Mouse (Mus musculus): Measurements from ENCODE around the gene Atxn7l1. TPM values are rescaled to one million over a fixed set of nuclear protein-coding genes. Genes with fewer than 3 reads are reported as not detected.
A peak's percentile ranks its signal among the peaks of the same experiment; 100 is the strongest.

Atxn7l1 gene
- polyA plus RNA-seq, 1 experiment: 23.7 TPM

- Histone ChIP-seq H3K4me3 (ENCODE audit: insufficient read depth, low read depth, low read length) (no peak overlapping the region), H3K27ac (ENCODE audit: insufficient read depth, low read depth, low read length) (no peak overlapping the region), H3K27me3 (replicated peaks; ENCODE audit: control insufficient read depth, insufficient read depth, low read length) (no peaks in the 10 kb centered on the region), H3K36me3 (ENCODE audit: control insufficient read depth, insufficient read depth, low read length) (peaks cover 2% of the 10 kb centered on the region; the same call in 1 of the 2 replicates), H3K4me1 (ENCODE audit: control insufficient read depth, insufficient read depth, low read length) (no peaks in the 10 kb centered on the region)
- TF ChIP-seq CTCF (conservative IDR thresholded peaks at IDR 0.05; ENCODE audit: insufficient read depth, insufficient read length, low read depth, low read length) (no peak), POLR2A (IDR thresholded peaks at IDR 0.05; ENCODE audit: low read depth, low read length) (no peak)
- DNase-seq: no peak
- 90% methylated on average over 8 of the region's 8 CpGs for WGBS
These were observed 217.6 kb downstream of the Atxn7l1 start for GRCm38 (mm10) chr12:33365133-33365532.

GRCm38 (mm10) chr12:33369555-33369954 is 222.1 kb downstream of the Atxn7l1 start:
- no peaks in the 10 kb centered on the region for H3K4me1 ChIP-seq (ENCODE audit: control insufficient read depth, insufficient read depth, low read length)
- no peak overlapping the region for H3K4me3 ChIP-seq (ENCODE audit: insufficient read depth, low read depth, low read length)
- WGBS: 67% methylated on average over 3 of the region's 3 CpGs
- no peak overlapping the region for H3K27ac ChIP-seq (ENCODE audit: insufficient read depth, low read depth, low read length)
- no peaks in the 10 kb centered on the region for H3K27me3 ChIP-seq (replicated peaks; ENCODE audit: control insufficient read depth, insufficient read depth, low read length)
- DNase-seq: peak; percentile 12
- no peak for TF ChIP-seq CTCF (conservative IDR thresholded peaks at IDR 0.05; ENCODE audit: insufficient read depth, insufficient read length, low read depth, low read length)
- no peak for TF ChIP-seq POLR2A (IDR thresholded peaks at IDR 0.05; ENCODE audit: low read depth, low read length)
- H3K36me3 ChIP-seq (ENCODE audit: control insufficient read depth, insufficient read depth, low read length): peaks cover 2% of the 10 kb centered on the region; the same call in 1 of the 2 replicates

GRCm38 (mm10) chr12:33379624-33380445 is 232.3 kb downstream of the Atxn7l1 start:
- DNase-seq: peak; percentile 79
- Histone ChIP-seq H3K4me1 (ENCODE audit: control insufficient read depth, insufficient read depth, low read length) (no peaks in the 10 kb centered on the region), H3K27me3 (replicated peaks; ENCODE audit: control insufficient read depth, insufficient read depth, low read length) (no peaks in the 10 kb centered on the region), H3K4me3 (ENCODE audit: insufficient read depth, low read depth, low read length) (peak overlapping the region; percentile 21; the same call in 1 of the 2 replicates), H3K36me3 (ENCODE audit: control insufficient read depth, insufficient read depth, low read length) (no peaks in the 10 kb centered on the region), H3K27ac (ENCODE audit: insufficient read depth, low read depth, low read length) (no peak overlapping the region)
- TF ChIP-seq CTCF (conservative IDR thresholded peaks at IDR 0.05; ENCODE audit: insufficient read depth, insufficient read length, low read depth, low read length) (peak; percentile 76), POLR2A (IDR thresholded peaks at IDR 0.05; ENCODE audit: low read depth, low read length) (no peak)
- WGBS: 19% methylated on average over 22 of the region's 22 CpGs

GRCm38 (mm10) chr12:33388842-33389241 is 241.3 kb downstream of the Atxn7l1 start:
- Histone ChIP-seq H3K4me1 (ENCODE audit: control insufficient read depth, insufficient read depth, low read length) (no peaks in the 10 kb centered on the region), H3K27ac (ENCODE audit: insufficient read depth, low read depth, low read length) (no peak overlapping the region), H3K27me3 (replicated peaks; ENCODE audit: control insufficient read depth, insufficient read depth, low read length) (no peaks in the 10 kb centered on the region), H3K36me3 (ENCODE audit: control insufficient read depth, insufficient read depth, low read length) (no peaks in the 10 kb centered on the region), H3K4me3 (ENCODE audit: insufficient read depth, low read depth, low read length) (no peak overlapping the region)
- WGBS: 7% methylated on average over 5 of the region's 5 CpGs
- DNase-seq: peak; percentile 76
- no peak for TF ChIP-seq POLR2A (IDR thresholded peaks at IDR 0.05; ENCODE audit: low read depth, low read length)
- peak; percentile 89 for TF ChIP-seq CTCF (conservative IDR thresholded peaks at IDR 0.05; ENCODE audit: insufficient read depth, insufficient read length, low read depth, low read length)

GRCm38 (mm10) chr12:33390844-33391560 is 243.5 kb downstream of the Atxn7l1 start:
- no peaks in the 10 kb centered on the region for H3K27me3 ChIP-seq (replicated peaks; ENCODE audit: control insufficient read depth, insufficient read depth, low read length)
- H3K36me3 ChIP-seq (ENCODE audit: control insufficient read depth, insufficient read depth, low read length): no peaks in the 10 kb centered on the region
- 25% methylated on average over 2 of the region's 2 CpGs for WGBS
- TF ChIP-seq CTCF (conservative IDR thresholded peaks at IDR 0.05; ENCODE audit: insufficient read depth, insufficient read length, low read depth, low read length): no peak
- TF ChIP-seq POLR2A (IDR thresholded peaks at IDR 0.05; ENCODE audit: low read depth, low read length): no peak
- no peaks in the 10 kb centered on the region for H3K4me1 ChIP-seq (ENCODE audit: control insufficient read depth, insufficient read depth, low read length)
- no peak overlapping the region for H3K4me3 ChIP-seq (ENCODE audit: insufficient read depth, low read depth, low read length)
- no peak overlapping the region for H3K27ac ChIP-seq (ENCODE audit: insufficient read depth, low read depth, low read length)
- DNase-seq: no peak

- Histone ChIP-seq H3K27ac (ENCODE audit: insufficient read depth, low read depth, low read length) (no peak within 1 kb of the TSS), H3K4me1 (ENCODE audit: control insufficient read depth, insufficient read depth, low read length) (no peaks in the 10 kb centered on the region), H3K36me3 (ENCODE audit: control insufficient read depth, insufficient read depth, low read length) (no peaks in the 10 kb centered on the region), H3K27me3 (replicated peaks; ENCODE audit: control insufficient read depth, insufficient read depth, low read length) (no peaks in the 10 kb centered on the region), H3K4me3 (ENCODE audit: insufficient read depth, low read depth, low read length) (0 out of 2 replicates have a peak within 1 kb of the TSS, but pooled peaks have one; percentile 18)
- TF ChIP-seq CTCF (conservative IDR thresholded peaks at IDR 0.05; ENCODE audit: insufficient read depth, insufficient read length, low read depth, low read length): no peak
- TF ChIP-seq POLR2A (IDR thresholded peaks at IDR 0.05; ENCODE audit: low read depth, low read length): no peak
- peak; percentile 26 for DNase-seq
- WGBS: 10% methylated on average over 24 of the region's 24 CpGs
These were observed 247.5 kb downstream of the Atxn7l1 start, which contains the start of gene Efcab10 for GRCm38 (mm10) chr12:33394804-33395623. Efcab10 (plus strand) TSS chr12:33394854.

All from kidney, adult 2 months (tissue).